Mouse (Mus musculus) MEL (cell line): ENCODE measurements around the gene Mab21l1.

Source experiments
- CTCF ChIP-seq, 3 experiments: IDR thresholded peaks in 2 of 3; conservative IDR thresholded peaks in 1 of 3; 2 replicates each; pipeline ENCODE4 v1.5.1; 2011 to 2012; ENCODE audit warnings: low read length in 3 of 3, low read depth in 2 of 3, mild to moderate bottlenecking in 2 of 3, improper control_type of control experiment in 1 of 3, inconsistent platforms in 1 of 3, mixed read lengths in 1 of 3, moderate library complexity in 1 of 3; ENCODE audit not compliant: control insufficient read depth in 1 of 3, insufficient read depth in 1 of 3, poor library complexity in 1 of 3, severe bottlenecking in 1 of 3
- MEF2A ChIP-seq: IDR thresholded peaks from 2 replicates; pipeline ENCODE4 v1.6.1; 2014; ENCODE audit warnings: low read depth, mild to moderate bottlenecking, inconsistent platforms, low read length, improper control_type of control experiment; ENCODE audit not compliant: poor library complexity, insufficient replicate concordance, severe bottlenecking; ENCODE audit errors: extremely low read depth
- ZNF384 ChIP-seq: IDR thresholded peaks from 2 replicates; pipeline ENCODE4 v1.6.1; 2012; ENCODE audit warnings: low read depth, mild to moderate bottlenecking, inconsistent platforms, low read length, improper control_type of control experiment

GRCm38 (mm10) chr3:55752558-55752957, 29.8 kb upstream of the Mab21l1 start:
- 0 out of 6 replicates have a peak, but pooled peaks of 2 of the 3 experiments have one; percentile 4 to 11 for TF ChIP-seq CTCF (IDR thresholded peaks at IDR 0.05 in 2 of 3, conservative IDR thresholded peaks at IDR 0.05 in 1 of 3; ENCODE audit: control insufficient read depth in 1 of 3, insufficient read depth in 1 of 3, low read depth in 2 of 3, low read length in 3 of 3, poor library complexity in 1 of 3, severe bottlenecking in 1 of 3)
- TF ChIP-seq MEF2A, result no peak
- TF ChIP-seq ZNF384, result no peak
